Mouse (Mus musculus) stomach, postnatal 0 days (tissue): ENCODE data around the gene Pirb.

Source experiments
- CTCF ChIP-seq: IDR thresholded peaks from 2 replicates; pipeline ENCODE4 v1.5.1; 2016; ENCODE audit warnings: antibody characterized with exemption, low read depth, mild to moderate bottlenecking, moderate library complexity
- EP300 ChIP-seq: optimal IDR thresholded peaks from 2 replicates; pipeline ENCODE3; 2016; ENCODE audit warnings: antibody characterized with exemption

DNA sequence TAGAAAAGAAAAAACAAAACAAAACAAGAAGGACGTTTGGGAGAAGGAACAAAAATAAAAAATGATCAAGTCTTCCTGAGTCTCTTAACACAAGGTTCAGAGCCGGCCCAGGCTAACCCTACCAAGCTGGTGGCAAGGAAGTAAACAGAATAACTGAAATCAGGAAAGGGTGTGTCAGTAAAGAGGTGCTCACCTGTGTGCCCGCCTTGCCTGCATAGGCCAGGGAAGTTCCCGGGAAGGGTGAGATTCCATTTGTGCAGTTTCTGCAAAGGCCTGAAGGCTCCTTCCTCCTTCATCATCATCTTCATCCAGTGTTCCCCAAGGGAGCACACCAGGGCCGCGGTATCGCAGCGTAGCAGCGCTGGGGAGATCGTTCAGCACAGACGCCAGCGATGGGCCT is 43.8 kb downstream of the Pirb start:
- no peak for TF ChIP-seq CTCF
- no peak for TF ChIP-seq EP300
